Mouse (Mus musculus) CH12.LX (cell line): ENCODE results near the gene Adtrp.
A peak's percentile ranks its signal among the peaks of the same experiment; 100 is the strongest.

Experiments used
- CTCF ChIP-seq, 2 experiments: IDR thresholded peaks in 1 of 2; conservative IDR thresholded peaks in 1 of 2; 2 replicates each; pipeline ENCODE4 v1.5.1; 2011 to 2012; ENCODE audit warnings: low read depth in 2 of 2, low read length in 2 of 2, improper control_type of control experiment in 1 of 2, inconsistent platforms in 1 of 2, mild to moderate bottlenecking in 1 of 2, moderate library complexity in 1 of 2
- JUN ChIP-seq: IDR thresholded peaks from 2 replicates; pipeline ENCODE4 v1.6.1; 2011; ENCODE audit warnings: low read depth, mild to moderate bottlenecking, low read length, improper control_type of control experiment, moderate library complexity; ENCODE audit not compliant: insufficient read depth
- MAFK ChIP-seq: IDR thresholded peaks from 2 replicates; pipeline ENCODE4 v1.6.1; 2011; ENCODE audit warnings: low read length, improper control_type of control experiment; ENCODE audit not compliant: insufficient replicate concordance
- MXI1 ChIP-seq: IDR thresholded peaks from 2 replicates; pipeline ENCODE4 v1.6.1; 2011; ENCODE audit warnings: mild to moderate bottlenecking, low read depth, low read length, improper control_type of control experiment
- POLR2A ChIP-seq: IDR thresholded peaks from 2 replicates; pipeline ENCODE4 v1.6.1; 2011; ENCODE audit warnings: low read depth, mild to moderate bottlenecking, improper control_type of control experiment, low read length
- TCF12 ChIP-seq: IDR thresholded peaks from 2 replicates; pipeline ENCODE4 v1.6.1; 2014; ENCODE audit warnings: low read depth, mild to moderate bottlenecking, inconsistent platforms, low read length, improper control_type of control experiment

- TF ChIP-seq CTCF (conservative IDR thresholded peaks at IDR 0.05 in 1 of 2, IDR thresholded peaks at IDR 0.05 in 1 of 2; ENCODE audit: low read depth in 2 of 2, low read length in 2 of 2) (no peak), JUN (peak; percentile 79), POLR2A (no peak), MAFK (no peak), MXI1 (no peak), TCF12 (no peak)
Observed at GRCm38 (mm10) chr13:41823077-41823476, 24.4 kb downstream of the Adtrp start.
